Mouse (Mus musculus) liver, embryonic 14.5 days (tissue): Measurements from ENCODE around the gene Ttc39a. TPM values are rescaled to one million over a fixed set of nuclear protein-coding genes. Genes with fewer than 3 reads are reported as not detected.

Experiments used
- ATAC-seq: fragments of 200-750 bp; cut with Nextera tagmentation; 2 replicates; pipeline ENCODE4 v1.8.0; 2017; ENCODE audit warnings: moderate number of reproducible peaks, mild to moderate bottlenecking, moderate library complexity; ENCODE audit not compliant: insufficient read depth
- DNase-seq, 3 experiments: peaks; one replicate each; pipeline ENCODE4 v3.0.0-alpha.2; 2012 to 2013; ENCODE audit warnings: low read depth in 3 of 3, low spot score in 3 of 3
- H3K27ac ChIP-seq: fragments of 300-500 bp; sonication (generic); 2 replicates; pipeline ENCODE4 v1.5.1; 2014; ENCODE audit warnings: moderate library complexity, mild to moderate bottlenecking, control low read depth, inconsistent platforms
- H3K27me3 ChIP-seq: fragments of 300-500 bp; sonication (generic); 2 replicates; pipeline ENCODE4 v1.6.1; 2014; ENCODE audit warnings: mild to moderate bottlenecking, low read length, moderate library complexity; ENCODE audit not compliant: control insufficient read depth, insufficient read depth
- H3K36me3 ChIP-seq: fragments of 300-500 bp; sonication (generic); replicated peaks from 2 replicates; pipeline ENCODE4 v1.6.1; 2014; ENCODE audit warnings: low read depth; ENCODE audit not compliant: control insufficient read depth, insufficient read depth
- H3K4me1 ChIP-seq, 2 experiments: fragments of 200-500 bp in 1 of 2; fragments of 300-500 bp in 1 of 2; sonication (generic) in 1 of 2; replicated peaks; 2 replicates each; pipeline ENCODE4 v1.6.1; 2012 to 2014; ENCODE audit warnings: antibody characterized with exemption in 1 of 2, inconsistent platforms in 1 of 2, low read length in 1 of 2; ENCODE audit not compliant: control insufficient read depth in 2 of 2, insufficient read depth in 2 of 2
- H3K4me2 ChIP-seq: fragments of 300-500 bp; sonication (generic); 2 replicates; pipeline ENCODE4 v1.6.1; 2014; ENCODE audit warnings: low read depth, mild to moderate bottlenecking, control low read depth, moderate library complexity
- H3K4me3 ChIP-seq, 2 experiments: fragments of 200-500 bp in 1 of 2; fragments of 300-500 bp in 1 of 2; sonication (generic) in 1 of 2; 2 replicates each; pipeline ENCODE4 v1.5.1; 2012 to 2014; ENCODE audit warnings: low read depth in 2 of 2, low read length in 2 of 2, mild to moderate bottlenecking in 2 of 2, control low read depth in 1 of 2, inconsistent platforms in 1 of 2, moderate library complexity in 1 of 2; ENCODE audit not compliant: insufficient read depth in 1 of 2
- H3K9ac ChIP-seq: fragments of 300-500 bp; sonication (generic); replicated peaks from 2 replicates; pipeline ENCODE4 v1.6.1; 2014; ENCODE audit warnings: mild to moderate bottlenecking, control low read depth, moderate library complexity
- H3K9me3 ChIP-seq: fragments of 300-500 bp; sonication (generic); 2 replicates; pipeline ENCODE4 v1.6.1; 2016; ENCODE audit warnings: low read length, mixed read lengths; ENCODE audit not compliant: control insufficient read depth
- CTCF ChIP-seq: IDR thresholded peaks from 2 replicates; pipeline ENCODE4 v1.5.1; 2016; ENCODE audit warnings: antibody characterized with exemption, low read depth, control low read depth
- EP300 ChIP-seq: IDR thresholded peaks from 2 replicates; pipeline ENCODE4 v1.6.1; 2016; ENCODE audit warnings: antibody characterized with exemption, low read depth
- WGBS: fragments of 180-500 bp; shearing (Covaris S2); extraction: QIAGEN DNeasy Blood & Tissue Kit; methylation state at CpG from one replicate; pipeline ENCODE4 v1.1.7; 2014; ENCODE audit not compliant: insufficient replicate concordance; 5-methylcytosine and 5-hydroxymethylcytosine counted together
- polyA plus RNA-seq, 2 experiments: library from polyadenylated mRNA; depleted of rRNA in 1 of 2; stranded (reverse) in 1 of 2; unstranded in 1 of 2; fragments of >200 nt; fragmentation: Nextera tagmentation in 1 of 2; extraction: Ambion mirVana in 1 of 2; gene quantifications; 2 replicates each; pipeline versions ENCODE4 v1.2.1 to v1.2.3; 2012 to 2014

Gene Ttc39a
- polyA plus RNA-seq, 2 experiments = 11.7 to 13.6 TPM

GRCm38 (mm10) chr4:109405415-109405814 is 1.0 kb upstream of the Ttc39a start:
- 50% methylated on average over 8 of the region's 8 CpGs for WGBS
- Histone ChIP-seq H3K27ac (peak overlapping the region; percentile 97), H3K4me3 (peak overlapping the region; percentile 68 to 97), H3K9me3 (no peaks in the 10 kb centered on the region), H3K9ac (peak overlapping the region; percentile 95), H3K4me1 (peaks cover 31 to 38% of the 10 kb centered on the region in 2 experiments), H3K4me2 (peak overlapping the region; percentile 97), H3K27me3 (no peaks in the 10 kb centered on the region), H3K36me3 (peaks cover 32% of the 10 kb centered on the region)
- ATAC-seq (no peak), DNase-seq (no peak)
- no peak for TF ChIP-seq EP300
- TF ChIP-seq CTCF = no peak

GRCm38 (mm10) chr4:109406054-109406485 is 353 bp upstream of the Ttc39a start:
- H3K4me3 ChIP-seq = peak overlapping the region; percentile 68 to 97
- peak overlapping the region; percentile 97 for H3K27ac ChIP-seq
- TF ChIP-seq EP300 = peak; percentile 82
- TF ChIP-seq CTCF = no peak
- peaks cover 36 to 44% of the 10 kb centered on the region in 2 experiments for H3K4me1 ChIP-seq
- H3K9ac ChIP-seq = peak overlapping the region; percentile 95
- 0% methylated on average over 3 of the region's 3 CpGs for whole genome bisulfite sequencing
- peak; percentile 84 to 86 (median 85) for DNase-seq
- peaks cover 32% of the 10 kb centered on the region for H3K36me3 ChIP-seq
- H3K9me3 ChIP-seq = no peaks in the 10 kb centered on the region
- peak overlapping the region; percentile 97 for H3K4me2 ChIP-seq
- peak; percentile 75 for ATAC-seq
- H3K27me3 ChIP-seq = no peaks in the 10 kb centered on the region

GRCm38 (mm10) chr4:109407176-109407520 is 725 bp downstream of the Ttc39a start:
- Histone ChIP-seq H3K4me1 (peaks cover 46 to 54% of the 10 kb centered on the region in 2 experiments), H3K27me3 (no peaks in the 10 kb centered on the region), H3K4me2 (peak overlapping the region; percentile 97), H3K9ac (peak overlapping the region; percentile 95), H3K27ac (peak overlapping the region; percentile 97), H3K36me3 (peaks cover 25% of the 10 kb centered on the region), H3K9me3 (no peaks in the 10 kb centered on the region), H3K4me3 (peak overlapping the region; percentile 68 to 97)
- ATAC-seq = no peak; the same call in 1 of the 2 replicates
- DNase-seq = no peak
- TF ChIP-seq CTCF (no peak), EP300 (no peak)
- WGBS = 3% methylated on average over 24 of the region's 24 CpGs

GRCm38 (mm10) chr4:109407701-109408485 is 1.5 kb downstream of the Ttc39a start:
- DNase-seq (no peak), ATAC-seq (no peak)
- Histone ChIP-seq H3K9me3 (no peaks in the 10 kb centered on the region), H3K27me3 (no peaks in the 10 kb centered on the region), H3K36me3 (peaks cover 17% of the 10 kb centered on the region), H3K4me3 (peak overlapping the region; percentile 68 to 97), H3K27ac (peak overlapping the region; percentile 97), H3K4me1 (peaks cover 53 to 62% of the 10 kb centered on the region in 2 experiments), H3K4me2 (peak overlapping the region; percentile 97), H3K9ac (peak overlapping the region; percentile 95)
- TF ChIP-seq CTCF (no peak), EP300 (no peak)
- 82% methylated on average over 9 of the region's 9 CpGs for WGBS

GRCm38 (mm10) chr4:109410681-109411376 is 4.4 kb downstream of the Ttc39a start:
- Histone ChIP-seq H3K4me3 (peak overlapping the region; percentile 48 to 53), H3K9me3 (no peaks in the 10 kb centered on the region), H3K27me3 (no peaks in the 10 kb centered on the region), H3K27ac (peak overlapping the region; percentile 97), H3K9ac (peak overlapping the region; percentile 92), H3K4me2 (peak overlapping the region; percentile 97), H3K4me1 (peaks cover 66% of the 10 kb centered on the region in 2 experiments), H3K36me3 (no peaks in the 10 kb centered on the region; the same call in 1 of the 2 replicates)
- TF ChIP-seq CTCF (no peak), EP300 (peak; percentile 96)
- DNase-seq (peak; percentile 89 to 91 (median 90)), ATAC-seq (peak; percentile 88)
- 31% methylated on average over 9 of the region's 9 CpGs for WGBS
